Mouse (Mus musculus) adrenal gland, postnatal 25 days (tissue): ENCODE data around the gene Kxd1. TPM values are rescaled to one million over a fixed set of nuclear protein-coding genes. Genes with fewer than 3 reads are reported as not detected.
A peak's percentile ranks its signal among the peaks of the same experiment; 100 is the strongest.

Source experiments
- DNase-seq: peaks from one replicate; pipeline ENCODE4 v3.0.0; 2021; ENCODE audit warnings: mixed read lengths
- total RNA-seq: library from RNA; stranded (reverse); gene quantifications from 2 replicates; pipeline ENCODE4 v1.2.3, GENCODE M21; 2021

Kxd1 gene
- total RNA-seq, 1 experiment from 2014 or later = 85.4 TPM

- DNase-seq = no peak
These were observed 20.0 kb upstream of the Kxd1 start for GRCm38 (mm10) chr8:70547762-70548161.

GRCm38 (mm10) chr8:70546412-70546811, 18.7 kb upstream of the Kxd1 start:
- no peak for DNase-seq

DNA sequence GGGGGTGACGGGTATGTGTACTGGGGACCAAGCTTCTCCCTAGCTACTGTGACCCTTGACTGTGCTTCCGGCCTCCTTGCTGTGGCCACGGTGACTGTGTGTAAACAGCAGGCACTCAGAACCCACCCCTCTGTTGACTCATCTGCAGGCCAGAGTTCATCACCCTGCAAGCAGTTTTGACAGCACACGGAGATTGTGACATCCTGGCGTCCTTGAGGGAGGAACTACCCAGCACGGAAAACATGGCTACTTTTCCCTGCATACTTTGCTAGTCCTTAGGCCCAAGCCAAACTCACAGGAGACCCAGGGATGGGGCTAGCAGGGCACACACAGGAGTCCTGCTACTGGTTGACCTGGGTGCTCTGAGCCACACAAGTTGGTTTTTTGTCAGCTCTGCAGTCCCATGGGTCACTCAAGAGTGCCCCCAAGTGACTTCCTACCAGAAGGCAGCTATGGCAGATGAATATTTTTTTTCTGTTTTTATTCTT, 16.5 kb upstream of the Kxd1 start:
- peak; percentile 64 for DNase-seq

GRCm38 (mm10) chr8:70541081-70541480, 13.3 kb upstream of the Kxd1 start:
- DNase-seq = no peak

DNA sequence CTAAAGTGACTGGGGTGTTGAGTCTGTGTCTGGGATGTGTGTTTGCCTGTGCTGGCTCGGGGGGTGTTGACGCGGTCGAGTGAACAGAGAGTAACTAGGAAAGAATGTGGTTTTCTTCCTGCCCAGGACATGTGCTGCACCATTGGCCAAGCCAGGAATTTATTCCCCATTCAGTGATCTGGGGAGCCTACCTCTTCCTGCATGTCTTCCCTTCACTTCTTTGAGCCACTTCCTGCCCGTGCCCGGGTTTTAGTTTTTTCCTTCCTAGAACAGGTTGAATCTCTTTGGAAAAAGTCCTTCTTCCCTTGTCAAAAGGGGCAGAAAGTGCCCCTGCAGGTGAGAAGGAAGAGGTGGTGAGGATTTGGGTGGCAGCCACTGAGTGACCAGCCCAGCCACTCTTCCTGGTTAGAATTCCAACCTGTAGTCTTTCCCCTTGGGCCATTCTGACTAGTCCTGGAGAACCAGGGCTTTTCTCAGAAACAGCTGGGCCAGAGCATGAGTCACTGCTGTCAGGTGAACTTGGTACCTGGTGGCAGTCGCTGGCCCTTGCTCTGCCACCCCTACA, 12.8 kb upstream of the Kxd1 start:
- no peak for DNase-seq

DNA sequence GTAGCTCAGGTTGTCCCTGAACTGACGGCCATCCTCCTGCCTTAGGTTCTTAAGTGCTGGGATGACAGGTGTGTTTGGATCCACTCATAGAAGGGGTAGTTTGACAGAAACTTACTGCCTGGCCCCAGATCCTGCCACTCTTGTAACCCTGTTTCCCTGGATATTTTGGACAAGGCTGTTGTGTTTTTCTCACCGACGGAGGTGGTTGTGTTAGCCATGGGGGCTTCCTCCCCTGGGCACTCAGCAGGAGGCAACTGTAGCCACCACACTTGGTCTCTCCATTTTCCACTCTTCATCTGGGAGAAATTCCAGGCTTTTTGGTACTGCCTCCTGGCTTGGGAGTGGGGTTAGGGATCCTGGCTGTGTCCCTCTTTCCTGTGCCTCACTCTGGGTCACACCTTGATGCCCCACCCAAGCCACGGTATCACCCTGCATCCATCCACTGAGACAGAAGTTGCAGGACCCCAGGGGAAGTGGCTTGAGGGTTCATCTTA, 12.3 kb upstream of the Kxd1 start:
- DNase-seq = no peak

DNA sequence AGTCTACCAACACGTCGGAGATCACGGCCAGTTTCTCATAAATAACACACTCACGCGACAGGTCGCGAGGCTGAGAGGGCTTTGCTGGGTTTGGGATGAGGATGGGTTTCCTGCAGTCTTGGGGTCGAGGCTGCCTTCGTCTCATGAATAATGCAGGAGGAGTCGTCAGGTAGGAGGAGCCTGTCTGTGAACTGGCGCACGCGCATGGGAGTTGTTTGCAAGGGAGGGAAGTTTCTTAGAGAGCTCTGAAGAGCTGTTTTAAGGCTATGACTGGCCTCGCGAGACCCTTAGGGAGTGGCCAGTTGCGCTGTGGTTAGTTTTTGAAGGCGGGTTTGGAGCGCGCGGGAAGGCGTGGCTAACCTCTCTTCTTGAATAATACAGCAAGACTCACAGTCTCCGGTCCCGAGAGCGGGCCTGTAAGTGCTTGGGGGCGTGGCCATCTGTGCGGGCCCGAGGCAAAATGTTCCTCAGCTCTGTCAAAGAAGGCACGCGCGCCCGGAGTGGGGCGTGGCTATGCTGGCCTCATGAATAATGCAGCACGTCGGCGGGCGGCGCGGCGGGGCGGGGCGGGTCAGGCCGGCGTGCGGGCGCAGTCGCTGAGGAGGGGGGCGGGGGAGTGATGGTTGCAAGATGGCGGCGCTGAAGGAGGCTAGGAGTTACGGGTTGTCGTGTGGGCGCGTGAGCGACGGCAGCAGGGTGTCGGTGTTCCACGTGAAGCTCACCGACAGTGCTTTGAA, 11.5 kb upstream of the Kxd1 start, which contains the start of gene Ell:
TSS of gene Ell (plus strand) at position 381 of the 737 bp plus-strand sequence.
- DNase-seq = peak; percentile 99

- peak; percentile 100 for DNase-seq
These were observed 10.9 kb upstream of the Kxd1 start for GRCm38 (mm10) chr8:70538633-70539076.

DNA sequence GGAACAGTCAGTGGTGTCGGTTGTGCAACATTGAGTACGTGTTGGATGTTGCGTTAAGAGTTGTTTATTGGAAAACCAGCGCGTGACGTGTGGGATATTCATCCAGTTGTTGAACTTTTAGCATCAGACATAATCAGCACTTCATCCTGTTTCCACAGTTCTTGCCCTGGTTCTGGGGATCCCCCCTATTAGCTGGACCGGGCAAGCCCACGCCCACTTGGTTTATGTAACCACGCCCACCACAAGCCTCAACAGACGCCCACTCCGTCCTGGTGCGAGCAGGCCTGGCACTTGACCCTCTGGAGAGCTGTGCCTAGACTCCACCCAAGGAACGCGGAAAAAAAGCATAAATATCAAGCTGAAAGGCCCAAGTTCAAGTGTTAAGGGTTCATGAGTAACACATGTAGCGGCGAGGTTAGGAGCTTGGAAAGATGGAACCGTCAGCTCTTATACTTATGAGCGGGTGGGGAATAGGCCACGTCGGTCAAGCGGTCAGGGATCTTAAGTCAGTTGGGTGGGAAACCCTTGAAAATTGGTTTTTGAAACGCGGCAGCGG, 10.3 kb upstream of the Kxd1 start:
- DNase-seq = peak; percentile 58

- no peak for DNase-seq
These were observed 7.9 kb upstream of the Kxd1 start for GRCm38 (mm10) chr8:70535701-70536100.

GRCm38 (mm10) chr8:70535221-70535620, 7.5 kb upstream of the Kxd1 start:
- DNase-seq = no peak

GRCm38 (mm10) chr8:70534281-70534680, 6.5 kb upstream of the Kxd1 start:
- no peak for DNase-seq

GRCm38 (mm10) chr8:70530314-70530713, 2.6 kb upstream of the Kxd1 start:
- DNase-seq = no peak

GRCm38 (mm10) chr8:70529741-70530161, 2.0 kb upstream of the Kxd1 start:
- no peak for DNase-seq

DNA sequence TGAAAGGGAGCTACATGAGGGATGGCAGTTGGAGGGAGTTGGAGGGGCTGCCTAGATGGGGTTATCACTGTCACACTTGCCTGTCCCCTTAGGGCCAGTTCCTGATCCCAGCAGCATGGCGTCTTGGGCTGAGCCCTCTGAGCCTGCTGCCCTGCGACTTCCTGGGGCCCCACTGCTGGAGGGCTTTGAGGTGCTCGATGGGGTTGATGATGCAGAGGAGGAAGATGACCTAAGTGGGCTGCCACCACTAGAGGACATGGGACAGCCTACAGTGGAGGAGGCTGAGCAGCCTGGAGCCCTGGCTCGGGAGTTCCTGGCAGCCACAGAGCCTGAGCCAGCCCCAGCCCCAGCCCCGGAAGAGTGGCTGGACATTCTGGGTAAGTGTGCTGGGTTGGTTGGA, 1.5 kb upstream of the Kxd1 start:
- DNase-seq = no peak

DNA sequence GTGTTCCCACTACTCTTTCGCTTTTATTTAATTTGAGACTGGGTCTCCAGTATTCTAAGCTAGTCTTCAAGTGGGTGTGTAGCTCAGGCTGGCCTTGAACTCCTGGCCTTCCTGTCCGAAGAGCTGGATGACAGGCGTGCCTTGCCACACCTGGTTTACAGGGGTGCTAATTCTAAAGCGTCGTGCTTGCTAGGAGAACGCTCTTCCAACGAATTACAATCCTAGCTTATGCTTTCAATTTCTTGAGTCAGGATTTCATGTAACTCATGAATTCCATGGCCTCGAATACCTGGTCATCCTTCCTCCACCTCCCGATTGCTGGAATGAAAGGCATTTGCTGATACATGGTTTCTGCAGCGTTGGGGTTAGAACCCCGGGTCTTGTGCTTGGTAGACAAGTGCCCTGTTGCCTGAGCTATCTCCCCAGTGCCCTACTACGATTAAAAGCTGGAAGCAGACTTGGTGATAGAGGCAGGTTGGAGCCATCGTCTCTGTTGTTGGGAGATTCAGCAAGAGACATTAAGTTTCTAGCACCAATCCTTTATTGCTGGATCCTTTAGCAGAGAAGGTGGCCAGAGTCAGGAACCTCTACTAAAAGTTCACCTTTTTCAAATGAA, 534 bp upstream of the Kxd1 start:
- no peak for DNase-seq

- no peak for DNase-seq
These were observed 645 bp downstream of the Kxd1 start for GRCm38 (mm10) chr8:70527111-70527511.

DNA sequence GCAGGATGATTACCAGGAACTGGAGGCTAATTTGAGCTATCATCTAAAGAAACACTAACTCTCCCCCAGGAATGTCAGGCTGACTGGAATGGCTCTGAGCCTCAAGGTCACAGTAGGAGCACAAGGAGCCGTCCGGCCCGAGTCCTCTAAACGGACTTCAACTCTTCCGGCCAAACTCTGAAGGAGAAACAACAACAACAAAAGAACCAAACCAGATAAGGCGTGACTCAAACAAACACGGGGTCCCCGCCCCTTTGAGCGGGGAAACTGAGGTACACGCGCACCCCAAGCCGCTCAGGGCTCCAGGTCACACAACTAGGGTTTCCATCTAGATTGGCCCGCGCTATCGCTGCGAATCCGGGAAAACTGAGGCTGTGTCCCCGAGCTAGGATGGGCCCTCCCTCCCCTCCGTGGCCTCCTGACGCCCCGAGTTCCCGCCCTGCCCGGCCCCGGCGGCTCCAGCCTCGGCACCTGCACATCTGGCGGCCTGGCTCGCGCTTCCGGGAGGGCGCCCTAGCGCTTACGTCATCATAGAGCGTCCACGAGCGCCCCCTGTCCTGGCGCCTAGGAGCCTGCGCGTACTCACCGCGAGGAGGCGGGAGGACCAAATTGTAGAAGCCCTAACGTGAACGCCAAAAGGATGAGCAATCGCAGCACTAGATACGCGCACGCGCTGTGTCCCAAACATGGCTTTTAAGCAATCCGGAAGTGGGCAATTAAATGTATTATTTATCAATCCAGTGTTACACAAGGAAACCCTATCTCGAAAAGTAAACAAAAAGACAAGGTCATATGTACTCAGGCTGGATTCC, 5.0 kb downstream of the Kxd1 start:
- peak; percentile 94 for DNase-seq

GRCm38 (mm10) chr8:70519606-70520005, 8.2 kb downstream of the Kxd1 start:
- DNase-seq = no peak

DNA sequence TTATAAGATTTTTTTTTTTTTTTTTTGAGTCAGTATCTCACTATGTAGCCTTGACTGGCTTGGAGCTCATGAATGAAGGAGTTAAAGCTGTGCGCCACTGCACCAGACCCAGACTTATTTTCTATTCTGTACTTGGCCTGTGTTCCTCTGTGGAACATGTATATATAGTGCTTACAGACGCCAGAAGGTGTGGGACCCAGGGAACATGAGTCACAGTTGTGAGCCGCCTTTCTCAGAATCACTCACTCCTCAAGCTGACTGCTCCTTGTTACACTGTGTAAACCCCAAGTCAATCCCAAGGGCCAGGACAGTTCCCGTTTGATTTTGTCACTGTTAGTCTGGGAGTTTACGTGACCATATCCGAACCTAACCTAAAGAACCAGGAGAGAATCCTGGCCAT, 8.7 kb downstream of the Kxd1 start:
- DNase-seq = no peak

- no peak for DNase-seq
These were observed 9.7 kb downstream of the Kxd1 start for GRCm38 (mm10) chr8:70517940-70518643.
